Mouse (Mus musculus) MEL (cell line): ENCODE results near the gene Phykpl. TPM values are rescaled to one million over a fixed set of nuclear protein-coding genes. Genes with fewer than 3 reads are reported as not detected.
A peak's percentile ranks its signal among the peaks of the same experiment; 100 is the strongest.

Experiments
- DNase-seq: peaks from one replicate; pipeline ENCODE4 v3.0.0; 2011; ENCODE audit warnings: low read depth, low spot score
- H3K27ac ChIP-seq: 2 replicates; pipeline ENCODE4 v1.5.1; 2012; ENCODE audit warnings: low read depth, mild to moderate bottlenecking, control low read depth, low read length, moderate library complexity; ENCODE audit not compliant: control insufficient read depth
- H3K27me3 ChIP-seq, 2 experiments: fragments of 150-350 bp in 1 of 2; sonication (generic) in 1 of 2; 2 replicates each; pipeline ENCODE4 v1.6.1; 2012; ENCODE audit warnings: low read length in 2 of 2, mild to moderate bottlenecking in 2 of 2, improper control_type of control experiment in 1 of 2, moderate library complexity in 1 of 2; ENCODE audit not compliant: insufficient read depth in 2 of 2, control insufficient read depth in 1 of 2
- H3K36me3 ChIP-seq, 2 experiments: 2 replicates each; pipeline ENCODE4 v1.6.1; 2012 to 2014; ENCODE audit warnings: low read length in 2 of 2, improper control_type of control experiment in 1 of 2, inconsistent platforms in 1 of 2, mild to moderate bottlenecking in 1 of 2; ENCODE audit not compliant: insufficient read depth in 2 of 2, control insufficient read depth in 1 of 2
- H3K4me1 ChIP-seq, 2 experiments: fragments of 150-350 bp in 1 of 2; sonication (generic) in 1 of 2; 2 replicates each; pipeline ENCODE4 v1.6.1; 2012; ENCODE audit warnings: low read length in 2 of 2, improper control_type of control experiment in 1 of 2, mild to moderate bottlenecking in 1 of 2; ENCODE audit not compliant: insufficient read depth in 2 of 2, control insufficient read depth in 1 of 2
- H3K4me3 ChIP-seq, 2 experiments: fragments of 150-350 bp in 1 of 2; sonication (generic) in 1 of 2; 2 replicates each; pipeline ENCODE4 v1.5.1; 2012; ENCODE audit warnings: low read depth in 2 of 2, low read length in 2 of 2, mild to moderate bottlenecking in 2 of 2, moderate library complexity in 2 of 2, control low read depth in 1 of 2, improper control_type of control experiment in 1 of 2; ENCODE audit not compliant: control insufficient read depth in 1 of 2, insufficient read depth in 1 of 2
- H3K79me2 ChIP-seq: 2 replicates; pipeline ENCODE4 v1.6.1; 2012; ENCODE audit warnings: mild to moderate bottlenecking, low read length, moderate library complexity; ENCODE audit not compliant: control insufficient read depth, poor library complexity, insufficient read depth
- H3K9ac ChIP-seq: 2 replicates; pipeline ENCODE4 v1.6.1; 2012; ENCODE audit warnings: low read depth, mild to moderate bottlenecking, control low read depth, low read length, moderate library complexity; ENCODE audit not compliant: control insufficient read depth, poor library complexity, severe bottlenecking
- H3K9me3 ChIP-seq: fragments of 150-350 bp; sonication (generic); replicated peaks from 2 replicates; pipeline ENCODE4 v1.6.1; 2012; ENCODE audit warnings: mild to moderate bottlenecking, low read length, improper control_type of control experiment, moderate library complexity; ENCODE audit not compliant: insufficient read depth
- BHLHE40 ChIP-seq: IDR thresholded peaks from 2 replicates; pipeline ENCODE4 v1.6.1; 2012; ENCODE audit warnings: low read depth, mild to moderate bottlenecking, inconsistent platforms, low read length, improper control_type of control experiment, borderline replicate concordance
- CHD1 ChIP-seq: IDR thresholded peaks from 2 replicates; pipeline ENCODE4 v1.6.1; 2012; ENCODE audit warnings: low read depth, mild to moderate bottlenecking, inconsistent platforms, low read length, improper control_type of control experiment
- CHD2 ChIP-seq: IDR thresholded peaks from 2 replicates; pipeline ENCODE4 v1.6.1; 2011; ENCODE audit warnings: low read length, improper control_type of control experiment
- ELF1 ChIP-seq: IDR thresholded peaks from 2 replicates; pipeline ENCODE4 v1.6.1; 2014; ENCODE audit warnings: low read depth, mild to moderate bottlenecking, inconsistent platforms, low read length, improper control_type of control experiment, moderate library complexity
- ETS1 ChIP-seq: IDR thresholded peaks from 2 replicates; pipeline ENCODE4 v1.6.1; 2012; ENCODE audit warnings: low read depth, mild to moderate bottlenecking, inconsistent platforms, low read length, improper control_type of control experiment, moderate library complexity
- GATA1 ChIP-seq: IDR thresholded peaks from 2 replicates; pipeline ENCODE4 v1.6.1; 2011; ENCODE audit warnings: low read depth, low read length, improper control_type of control experiment
- KAT2A ChIP-seq: conservative IDR thresholded peaks from 2 replicates; pipeline ENCODE4 v1.6.1; 2012; ENCODE audit warnings: low read depth, low read length, improper control_type of control experiment, inconsistent platforms
- MAFK ChIP-seq: IDR thresholded peaks from 2 replicates; pipeline ENCODE4 v1.6.1; 2011; ENCODE audit warnings: low read depth, mild to moderate bottlenecking, low read length, improper control_type of control experiment, borderline replicate concordance
- MXI1 ChIP-seq: IDR thresholded peaks from 2 replicates; pipeline ENCODE4 v1.6.1; 2011; ENCODE audit warnings: mild to moderate bottlenecking, low read depth, low read length, improper control_type of control experiment
- NRF1 ChIP-seq: IDR thresholded peaks from 2 replicates; pipeline ENCODE4 v1.6.1; 2014; ENCODE audit warnings: low read depth, mild to moderate bottlenecking, inconsistent platforms, low read length, improper control_type of control experiment, moderate library complexity; ENCODE audit not compliant: poor library complexity, insufficient read depth, severe bottlenecking
- POLR2AphosphoS2 ChIP-seq: IDR thresholded peaks from 2 replicates; pipeline ENCODE4 v1.6.1; 2011; ENCODE audit warnings: low read length, improper control_type of control experiment
- RAD21 ChIP-seq: IDR thresholded peaks from 2 replicates; pipeline ENCODE4 v1.6.1; 2011; ENCODE audit warnings: mild to moderate bottlenecking, low read depth, low read length, improper control_type of control experiment
- RCOR1 ChIP-seq: IDR thresholded peaks from 2 replicates; pipeline ENCODE4 v1.6.1; 2012; ENCODE audit warnings: low read depth, mild to moderate bottlenecking, inconsistent platforms, low read length, improper control_type of control experiment
- USF1 ChIP-seq: IDR thresholded peaks from 2 replicates; pipeline ENCODE4 v1.6.1; 2014; ENCODE audit warnings: low read depth, mild to moderate bottlenecking, inconsistent platforms, low read length, improper control_type of control experiment, moderate library complexity
- USF2 ChIP-seq, 2 experiments: IDR thresholded peaks; 2 replicates each; pipeline ENCODE4 v1.6.1; 2011 to 2012; ENCODE audit warnings: improper control_type of control experiment in 2 of 2, low read length in 2 of 2, borderline replicate concordance in 1 of 2, inconsistent platforms in 1 of 2, low read depth in 1 of 2, mild to moderate bottlenecking in 1 of 2; ENCODE audit not compliant: insufficient read depth in 1 of 2
- ZC3H11A ChIP-seq: IDR thresholded peaks from 2 replicates; pipeline ENCODE4 v1.6.1; 2012; ENCODE audit warnings: low read depth, mild to moderate bottlenecking, inconsistent platforms, low read length, improper control_type of control experiment
- ZKSCAN1 ChIP-seq: IDR thresholded peaks from 2 replicates; pipeline ENCODE4 v1.6.1; 2012; ENCODE audit warnings: low read depth, mild to moderate bottlenecking, inconsistent platforms, low read length, improper control_type of control experiment, moderate library complexity
- ZNF384 ChIP-seq: IDR thresholded peaks from 2 replicates; pipeline ENCODE4 v1.6.1; 2012; ENCODE audit warnings: low read depth, mild to moderate bottlenecking, inconsistent platforms, low read length, improper control_type of control experiment
- polyA plus RNA-seq, 2 experiments: library from polyadenylated mRNA; stranded (reverse) in 1 of 2; unstranded in 1 of 2; fragments of >175 nt in 1 of 2; fragments of >200 nt in 1 of 2; gene quantifications; 2 replicates each; pipeline versions ENCODE4 v1.2.1 to v1.2.4; 2012; ENCODE audit warnings: low replicate concordance in 2 of 2, low read depth in 1 of 2; ENCODE audit not compliant: insufficient read length in 2 of 2, insufficient read depth in 1 of 2, missing spikeins in 1 of 2
- total RNA-seq: library from RNA; depleted of rRNA; stranded (reverse); fragments of 300-350 nt; gene quantifications from 2 replicates; pipeline ENCODE4 v1.2.3, GENCODE M21; 2012

Phykpl gene
- total and polyA plus RNA-seq, 3 experiments = 22.7 to 23.0 TPM; not detected in 1

GRCm38 (mm10) chr11:51619409-51620060, 35.0 kb downstream of the Phykpl start, which contains the start of gene Nhp2 (continued):
- TF ChIP-seq ZNF384 = no peak
- no peak for TF ChIP-seq ZKSCAN1
- TF ChIP-seq ELF1 = peak; percentile 97
- TF ChIP-seq GATA1 = 0 out of 2 replicates have a peak, but pooled peaks have one; percentile 6
- TF ChIP-seq CHD2 = peak; percentile 84
- TF ChIP-seq MAFK = no peak
- no peak for TF ChIP-seq ZC3H11A
- TF ChIP-seq POLR2AphosphoS2 = peak; percentile 87
- TF ChIP-seq BHLHE40 = no peak; the same call in 1 of the 2 replicates
- TF ChIP-seq RCOR1 = 0 out of 2 replicates have a peak, but pooled peaks have one; percentile 31
- TF ChIP-seq USF2 (IDR thresholded peaks at IDR 0.05; ENCODE audit: borderline replicate concordance in 1 of 2, insufficient read depth in 1 of 2, low read depth in 1 of 2, low read length in 2 of 2) = no peak
- 0 out of 2 replicates have a peak, but pooled peaks have one; percentile 20 for TF ChIP-seq NRF1

GRCm38 (mm10) chr11:51620084-51620483, 35.5 kb downstream of the Phykpl start:
- H3K9me3 ChIP-seq = no peaks in the 10 kb centered on the region
- H3K4me3 ChIP-seq = peak overlapping the region; percentile 78 to 89
- H3K79me2 ChIP-seq = peaks cover 33% of the 10 kb centered on the region
- TF ChIP-seq POLR2AphosphoS2 (no peak), CHD1 (peak; percentile 95; the same call in 1 of the 2 replicates), NRF1 (0 out of 2 replicates have a peak, but pooled peaks have one; percentile 3), KAT2A (0 out of 2 replicates have a peak, but pooled peaks have one; percentile 1)
- peak overlapping the region; percentile 89 for H3K9ac ChIP-seq
- no peak for DNase-seq
- peaks cover 11 to 39% of the 10 kb centered on the region in 2 experiments for H3K36me3 ChIP-seq
- peaks cover 8 to 34% of the 10 kb centered on the region in 2 experiments for H3K4me1 ChIP-seq
- H3K27ac ChIP-seq = peak overlapping the region; percentile 57
- no peaks in the 10 kb centered on the region for H3K27me3 ChIP-seq

- DNase-seq = no peak
- peak overlapping the region; percentile 89 for H3K9ac ChIP-seq
- peaks cover 6 to 38% of the 10 kb centered on the region in 2 experiments; a peak in 3 of 4 replicates for H3K4me1 ChIP-seq
- TF ChIP-seq RAD21 (no peak), MXI1 (no peak; the same call in 1 of the 2 replicates), KAT2A (no peak), ELF1 (no peak), ETS1 (no peak), USF1 (no peak)
- H3K36me3 ChIP-seq = peaks cover 11 to 43% of the 10 kb centered on the region in 2 experiments
- H3K27ac ChIP-seq = no peak overlapping the region
- H3K4me3 ChIP-seq = peak overlapping the region in 1 of 2 experiments; percentile 1; a peak in 1 of 4 replicates
- H3K79me2 ChIP-seq = peaks cover 33% of the 10 kb centered on the region
- H3K9me3 ChIP-seq = no peaks in the 10 kb centered on the region
- H3K27me3 ChIP-seq = no peaks in the 10 kb centered on the region
Observed at GRCm38 (mm10) chr11:51621776-51622175, 37.2 kb downstream of the Phykpl start.
